Mouse (Mus musculus): Measurements from ENCODE around the gene Rsph14. TPM values are rescaled to one million over a fixed set of nuclear protein-coding genes. Genes with fewer than 3 reads are reported as not detected.

Gene Rsph14
- total RNA-seq, 2 experiments from 2014 or later, result 0.68 to 0.87 TPM

GRCm38 (mm10) chr10:74995377-74995776, 37.0 kb downstream of the Rsph14 start:
- no peak for DNase-seq (ENCODE audit: low spot score in 2 of 2)

- no peak for DNase-seq (ENCODE audit: low spot score in 2 of 2)
Observed at GRCm38 (mm10) chr10:74994863-74995262, 37.5 kb downstream of the Rsph14 start.

GRCm38 (mm10) chr10:74990584-74991322, 41.6 kb downstream of the Rsph14 start:
- DNase-seq (ENCODE audit: low spot score in 2 of 2), result no peak

GRCm38 (mm10) chr10:74989814-74990213, 42.6 kb downstream of the Rsph14 start:
- no peak for DNase-seq (ENCODE audit: low spot score in 2 of 2)

- no peak for DNase-seq (ENCODE audit: low spot score in 2 of 2)
Observed at GRCm38 (mm10) chr10:74987698-74988470, 44.5 kb downstream of the Rsph14 start.

GRCm38 (mm10) chr10:74983176-74983575, 49.2 kb downstream of the Rsph14 start:
- no peak for DNase-seq (ENCODE audit: low spot score in 2 of 2)

GRCm38 (mm10) chr10:74981159-74981558, 51.2 kb downstream of the Rsph14 start:
- no peak for DNase-seq (ENCODE audit: low spot score in 2 of 2)

- DNase-seq (ENCODE audit: low spot score in 2 of 2), result no peak
Observed at GRCm38 (mm10) chr10:74978056-74978455, 54.3 kb downstream of the Rsph14 start.

GRCm38 (mm10) chr10:74976429-74976828, 56.0 kb downstream of the Rsph14 start:
- no peak for DNase-seq (ENCODE audit: low spot score in 2 of 2)

GRCm38 (mm10) chr10:74975626-74976025, 56.8 kb downstream of the Rsph14 start:
- DNase-seq (ENCODE audit: low spot score in 2 of 2), result no peak

- no peak for DNase-seq (ENCODE audit: low spot score in 2 of 2)
Observed at GRCm38 (mm10) chr10:74973026-74973425, 59.4 kb downstream of the Rsph14 start.

- DNase-seq (ENCODE audit: low spot score in 2 of 2), result no peak
Observed at GRCm38 (mm10) chr10:74969266-74969665, 63.1 kb downstream of the Rsph14 start.

GRCm38 (mm10) chr10:74967651-74968267, 64.6 kb downstream of the Rsph14 start:
- DNase-seq (ENCODE audit: low spot score in 2 of 2), result peak in 1 of 2 experiments; percentile 43

- peak; percentile 98 to 99 for DNase-seq (ENCODE audit: low spot score in 2 of 2)
Observed at GRCm38 (mm10) chr10:74966850-74967451, 65.4 kb downstream of the Rsph14 start, which contains the start of gene Gnaz. TSS of gene Gnaz (plus strand) at chr10:74967177.

GRCm38 (mm10) chr10:74964380-74964779, 68.0 kb downstream of the Rsph14 start:
- DNase-seq (ENCODE audit: low spot score in 2 of 2), result no peak

- DNase-seq (ENCODE audit: low spot score in 2 of 2), result peak; percentile 36 to 64
Observed at GRCm38 (mm10) chr10:74952830-74953443, 79.4 kb downstream of the Rsph14 start.

- DNase-seq (ENCODE audit: low spot score in 2 of 2), result no peak
Observed at GRCm38 (mm10) chr10:74940795-74941194, 91.6 kb downstream of the Rsph14 start.

- DNase-seq (ENCODE audit: low spot score in 2 of 2), result no peak
Observed at GRCm38 (mm10) chr10:74939300-74939699, 93.1 kb downstream of the Rsph14 start.

- no peak for DNase-seq (ENCODE audit: low spot score in 2 of 2)
Observed at GRCm38 (mm10) chr10:74938410-74938809, 94.0 kb downstream of the Rsph14 start.

GRCm38 (mm10) chr10:74937003-74937790, 95.2 kb downstream of the Rsph14 start:
- DNase-seq (ENCODE audit: low spot score in 2 of 2), result peak in 1 of 2 experiments; percentile 49
